Comparison of ENCODE assay signal across 8 mouse cellular contexts in genomic region chr1:36445508-36445907, GRCm38 (mm10). TPM values are rescaled to one million over a fixed set of nuclear protein-coding genes. Genes with fewer than 3 reads are reported as not detected.
DNase-seq lines count a peak whose midpoint lies in the region; ATAC-seq and TF ChIP-seq lines count a peak whose summit lies in the region.

No protein-coding gene starts in this region.

- H3K27me3 ChIP-seq in cerebellum, adult 2 months (ENCODE audit: control insufficient read depth, insufficient read depth, low read length) = no peaks in the 10 kb centered on the region
- no peaks in the 10 kb centered on the region for H3K27me3 ChIP-seq in megakaryocyte, embryonic 14.5 days (replicated peaks)
- H3K27me3 ChIP-seq in liver, embryonic 12.5 days (replicated peaks) = no peaks in the 10 kb centered on the region

- peaks cover 28% of the 10 kb centered on the region for H3K36me3 ChIP-seq in megakaryocyte, embryonic 14.5 days (replicated peaks; ENCODE audit: low read length)
- H3K36me3 ChIP-seq in liver, embryonic 12.5 days = peaks cover 14% of the 10 kb centered on the region; the same call in 1 of the 2 replicates

- TF ChIP-seq POLR2A in cerebellum, adult 2 months (IDR thresholded peaks at IDR 0.05; ENCODE audit: borderline replicate concordance, insufficient read depth, low read length) = no peak

- no peak for DNase-seq in cerebellum, adult 2 months
- no peak for DNase-seq in cerebellum, postnatal 14 days
- DNase-seq in adrenal gland, postnatal 36 days = no peak
- DNase-seq in spleen, postnatal 14 days (ENCODE audit: low spot score in 2 of 2) = no peak
- no peak for DNase-seq in cerebellum, postnatal 36 days

- peak overlapping the region; percentile 22 for H3K4me3 ChIP-seq in cerebellum, adult 2 months (replicated peaks; ENCODE audit: insufficient read depth, low read depth, low read length)
- H3K4me3 ChIP-seq in megakaryocyte, embryonic 14.5 days (replicated peaks) = peak overlapping the region; percentile 98
- peak overlapping the region; percentile 94 for H3K4me3 ChIP-seq in liver, embryonic 12.5 days

- H3K9ac ChIP-seq in liver, embryonic 12.5 days = no peak overlapping the region

- H3K4me2 ChIP-seq in liver, embryonic 12.5 days = peak overlapping the region; percentile 95

- H3K4me1 ChIP-seq in cerebellum, adult 2 months (ENCODE audit: control insufficient read depth, insufficient read depth, low read length) = peaks cover 13% of the 10 kb centered on the region
- peaks cover 41% of the 10 kb centered on the region for H3K4me1 ChIP-seq in megakaryocyte, embryonic 14.5 days
- peaks cover 20% of the 10 kb centered on the region for H3K4me1 ChIP-seq in liver, embryonic 12.5 days

- no peak for ATAC-seq in megakaryocyte, adult 5-6 weeks (ENCODE audit: poor library complexity, severe bottlenecking)
- ATAC-seq in liver, embryonic 12.5 days = no peak

- 45% methylated on average over 8 of the region's 8 CpGs for WGBS in cerebellum, adult 2 months
- WGBS in liver, embryonic 12.5 days (ENCODE audit: insufficient replicate concordance) = 42% methylated on average over 8 of the region's 8 CpGs

- TF ChIP-seq CTCF in cerebellum, adult 2 months (IDR thresholded peaks at IDR 0.05; ENCODE audit: borderline replicate concordance, insufficient read depth, low read depth, low read length) = no peak

- peaks cover 11% of the 10 kb centered on the region for H3K9me3 ChIP-seq in megakaryocyte, embryonic 14.5 days
- H3K9me3 ChIP-seq in liver, embryonic 12.5 days (replicated peaks) = no peaks in the 10 kb centered on the region

- H3K27ac ChIP-seq in cerebellum, adult 2 months (ENCODE audit: insufficient read depth, low read length) = no peak overlapping the region; the same call in 1 of the 2 replicates
- peak overlapping the region; percentile 36; the same call in 1 of the 2 replicates for H3K27ac ChIP-seq in liver, embryonic 12.5 days

RNA-seq across cellular contexts. Expression of gene Lman2l, which starts 0.4 kb away (rescaled TPM):
- 37.9 and 41.9 TPM in 2 replicates for polyA plus RNA-seq in cerebellum, adult 2 months (2012; rRNA removed)
- 1.1 and 6.7 TPM in 2 replicates for polyA plus RNA-seq in megakaryocyte, embryonic 14.5 days (2012; ENCODE audit: insufficient read depth, low replicate concordance)
- total RNA-seq in megakaryocyte, adult 5-6 weeks (2015) = 23.9 and 25.4 TPM in 2 replicates
- 14.4 and 15.8 TPM in 2 replicates for total RNA-seq in megakaryocyte, adult 5-6 weeks (2017)
- polyA plus RNA-seq in liver, embryonic 12.5 days (2016; fragmentation: Nextera tagmentation; extraction: Ambion mirVana) = 20.9 and 22.8 TPM in 2 replicates
- 10 to 100 TPM; 36.4 to 52.2 TPM for total RNA-seq in adrenal gland, postnatal 36 days (2021)

RNA-seq across cellular contexts. Expression of gene Cnnm4, which starts 25.9 kb away (rescaled TPM):
- polyA plus RNA-seq in cerebellum, adult 2 months (2012; rRNA removed) = 12.2 and 14.6 TPM in 2 replicates
- polyA plus RNA-seq in megakaryocyte, embryonic 14.5 days (2012; ENCODE audit: insufficient read depth, low replicate concordance) = 7.7 and 8.4 TPM in 2 replicates
- 17.8 and 22.7 TPM in 2 replicates for total RNA-seq in megakaryocyte, adult 5-6 weeks (2015)
- 15.2 and 16.3 TPM in 2 replicates for total RNA-seq in megakaryocyte, adult 5-6 weeks (2017)
- polyA plus RNA-seq in liver, embryonic 12.5 days (2016; fragmentation: Nextera tagmentation; extraction: Ambion mirVana) = 3.8 and 4.0 TPM in 2 replicates
- 1 to 10 TPM; 3.9 to 4.9 TPM for total RNA-seq in adrenal gland, postnatal 36 days (2021)

Comparison
In these comparisons a context has a peak if more than half of its experiments do, and no peak if none do; other contexts are left out.
1. H3K4me3 ChIP-seq: peak in every context shown above with its lines; median percentile 98 in megakaryocyte, embryonic 14.5 days; 94 in liver, embryonic 12.5 days; 22 in cerebellum, adult 2 months.